Mouse (Mus musculus) kidney, embryonic 16.5 days (tissue): ENCODE data around the gene Grm1. TPM values are rescaled to one million over a fixed set of nuclear protein-coding genes. Genes with fewer than 3 reads are reported as not detected.

ENCODE experiments used
- ATAC-seq: fragments of 200-750 bp; cut with Nextera tagmentation; 2 replicates; pipeline ENCODE4 v1.8.0; 2017; ENCODE audit warnings: moderate TSS enrichment; ENCODE audit not compliant: low FRiP score, low TSS enrichment
- H3K27ac ChIP-seq: fragments of 300-500 bp; sonication (generic); 2 replicates; pipeline ENCODE4 v1.5.1; 2014; ENCODE audit warnings: low read length
- H3K27me3 ChIP-seq: fragments of 300-500 bp; sonication (generic); 2 replicates; pipeline ENCODE4 v1.6.1; 2014; ENCODE audit warnings: low read length, control low read depth, mixed read lengths; ENCODE audit not compliant: insufficient read depth
- H3K36me3 ChIP-seq: fragments of 300-500 bp; sonication (generic); 2 replicates; pipeline ENCODE4 v1.6.1; 2014; ENCODE audit warnings: low read length, control low read depth, mixed read lengths; ENCODE audit not compliant: insufficient read depth
- H3K4me1 ChIP-seq: fragments of 300-500 bp; sonication (generic); 2 replicates; pipeline ENCODE4 v1.6.1; 2014; ENCODE audit warnings: low read length, control low read depth, mixed read lengths; ENCODE audit not compliant: insufficient read depth
- H3K4me2 ChIP-seq: fragments of 300-500 bp; sonication (generic); replicated peaks from 2 replicates; pipeline ENCODE4 v1.6.1; 2014; ENCODE audit warnings: low read depth, low read length
- H3K4me3 ChIP-seq: fragments of 300-500 bp; sonication (generic); 2 replicates; pipeline ENCODE4 v1.5.1; 2014; ENCODE audit warnings: mild to moderate bottlenecking, low read length
- H3K9ac ChIP-seq: fragments of 300-500 bp; sonication (generic); replicated peaks from 2 replicates; pipeline ENCODE4 v1.6.1; 2014; ENCODE audit warnings: low read length
- H3K9me3 ChIP-seq: fragments of 300-500 bp; sonication (generic); 2 replicates; pipeline ENCODE4 v1.6.1; 2016; ENCODE audit warnings: low read length, control low read depth
- WGBS: fragments of 180-500 bp; shearing (Covaris S2); extraction: QIAGEN DNeasy Blood & Tissue Kit; methylation state at CpG from one replicate; pipeline ENCODE4 v1.1.7; 2014; 5-methylcytosine and 5-hydroxymethylcytosine counted together
- polyA plus RNA-seq: library from polyadenylated mRNA; unstranded; fragments of >200 nt; fragmentation: Nextera tagmentation; extraction: Ambion mirVana; gene quantifications from 2 replicates; pipeline ENCODE4 v1.2.1, GENCODE M21; 2015

Gene Grm1
- polyA plus RNA-seq, 1 experiment from 2014 or later = not detected

DNA sequence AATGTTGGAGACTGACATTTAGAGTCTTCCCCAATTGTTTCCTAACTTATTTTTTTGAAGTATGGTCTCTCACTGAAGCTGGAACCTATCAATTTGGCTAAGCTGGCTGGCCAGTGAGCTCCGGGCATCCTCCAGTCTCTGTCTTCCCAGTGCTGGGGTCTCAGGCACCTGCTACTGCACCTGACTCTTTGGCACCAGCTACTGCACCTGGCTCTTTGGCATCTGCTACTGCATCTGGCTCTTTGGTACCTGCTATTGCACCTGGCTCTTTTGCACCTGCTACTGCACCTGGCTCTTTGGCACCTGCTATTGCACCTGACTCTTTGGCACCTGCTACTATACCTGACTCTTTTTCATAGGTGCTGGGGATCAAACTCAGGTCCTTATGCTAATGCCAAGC is 291.7 kb downstream of the Grm1 start:
- H3K9ac ChIP-seq = no peak overlapping the region
- WGBS = 95% methylated on average over 1 of the region's 1 CpGs
- H3K27ac ChIP-seq = no peak overlapping the region
- H3K4me3 ChIP-seq = no peak overlapping the region
- no peaks in the 10 kb centered on the region for H3K4me1 ChIP-seq
- H3K9me3 ChIP-seq = no peaks in the 10 kb centered on the region
- no peak overlapping the region for H3K4me2 ChIP-seq
- H3K27me3 ChIP-seq = no peaks in the 10 kb centered on the region
- ATAC-seq = no peak
- H3K36me3 ChIP-seq = no peaks in the 10 kb centered on the region

DNA sequence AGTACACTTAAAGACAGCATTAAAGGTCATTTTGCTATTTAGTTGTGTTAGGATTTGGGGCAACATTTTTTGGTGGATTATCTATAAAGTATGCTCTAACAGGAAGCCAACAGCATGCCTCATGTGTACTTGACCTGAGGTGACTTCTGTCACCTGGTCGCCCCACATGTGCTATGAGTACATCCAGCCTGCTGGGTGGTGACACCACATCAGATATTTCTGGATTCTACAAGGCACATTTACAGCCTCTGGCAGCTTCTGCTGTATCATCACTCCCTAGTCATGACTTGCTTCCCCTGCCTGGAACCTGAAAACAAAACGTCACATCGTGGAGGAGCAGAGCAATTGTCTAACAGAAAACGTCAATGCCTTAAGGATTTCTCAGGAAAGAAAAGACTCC is 292.2 kb downstream of the Grm1 start:
- Histone ChIP-seq H3K9me3 (no peaks in the 10 kb centered on the region), H3K27me3 (no peaks in the 10 kb centered on the region), H3K4me1 (no peaks in the 10 kb centered on the region), H3K36me3 (no peaks in the 10 kb centered on the region), H3K4me3 (no peak overlapping the region), H3K9ac (no peak overlapping the region), H3K27ac (no peak overlapping the region), H3K4me2 (no peak overlapping the region)
- 72% methylated on average over 4 of the region's 4 CpGs for WGBS
- no peak for ATAC-seq

GRCm38 (mm10) chr10:10787906-10788416 is 294.2 kb downstream of the Grm1 start:
- H3K36me3 ChIP-seq = no peaks in the 10 kb centered on the region
- H3K9me3 ChIP-seq = no peaks in the 10 kb centered on the region
- H3K4me2 ChIP-seq = no peak overlapping the region
- 60% methylated on average over 5 of the region's 6 CpGs for WGBS
- H3K27me3 ChIP-seq = no peaks in the 10 kb centered on the region
- no peak for ATAC-seq
- H3K9ac ChIP-seq = no peak overlapping the region
- no peak overlapping the region for H3K4me3 ChIP-seq
- no peaks in the 10 kb centered on the region for H3K4me1 ChIP-seq
- H3K27ac ChIP-seq = no peak overlapping the region

- ATAC-seq = no peak
- Histone ChIP-seq H3K27ac (no peak overlapping the region), H3K9ac (no peak overlapping the region), H3K4me3 (no peak overlapping the region), H3K4me2 (no peak overlapping the region), H3K27me3 (no peaks in the 10 kb centered on the region), H3K9me3 (no peaks in the 10 kb centered on the region), H3K36me3 (no peaks in the 10 kb centered on the region), H3K4me1 (no peaks in the 10 kb centered on the region)
- WGBS = 60% methylated on average over 3 of the region's 3 CpGs
Observed at GRCm38 (mm10) chr10:10785122-10785521, 297.0 kb downstream of the Grm1 start.

DNA sequence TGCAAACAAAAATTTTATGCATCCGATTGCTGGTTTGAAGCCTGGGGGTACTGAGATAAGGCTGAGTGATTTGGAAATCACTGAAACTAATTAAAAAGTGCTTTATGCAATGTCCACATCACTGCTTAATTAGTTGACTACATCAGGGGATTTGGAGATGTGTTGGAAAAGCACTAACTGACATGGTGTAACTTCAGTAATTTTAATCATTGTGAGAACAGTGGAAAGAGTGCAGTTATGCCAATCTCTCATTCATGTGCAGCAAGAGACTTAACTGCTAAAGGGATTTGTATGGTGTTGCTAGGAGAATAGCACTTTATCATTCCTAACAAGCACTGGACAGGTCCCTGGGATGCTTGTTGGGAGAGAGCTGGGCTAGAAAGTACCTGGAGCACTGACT is 307.3 kb downstream of the Grm1 start:
- Histone ChIP-seq H3K36me3 (no peaks in the 10 kb centered on the region), H3K4me2 (no peak overlapping the region), H3K27ac (no peak overlapping the region), H3K4me1 (no peaks in the 10 kb centered on the region), H3K9ac (no peak overlapping the region), H3K27me3 (no peaks in the 10 kb centered on the region), H3K9me3 (no peaks in the 10 kb centered on the region), H3K4me3 (no peak overlapping the region)
- 81% methylated on average over 1 of the region's 1 CpGs for WGBS
- no peak for ATAC-seq

DNA sequence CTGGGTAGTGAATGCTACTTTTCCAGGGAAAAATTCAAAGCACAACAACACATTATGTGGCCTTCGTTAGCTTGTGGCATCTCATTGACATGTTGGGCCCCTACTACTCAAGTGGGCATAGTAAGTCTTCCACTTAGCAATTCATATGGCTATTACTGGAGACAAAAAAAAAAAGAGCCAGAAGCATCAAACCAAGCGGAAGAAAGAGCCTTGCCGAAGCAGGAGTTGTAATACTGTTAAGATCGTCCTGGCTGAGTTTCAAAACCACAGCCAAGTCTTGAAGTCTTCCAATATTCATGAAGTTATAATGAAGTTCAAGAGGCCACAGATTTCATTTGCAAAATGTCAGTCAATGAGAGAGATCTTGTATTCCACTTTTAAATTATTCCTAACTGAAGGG is 319.1 kb downstream of the Grm1 start:
- 85% methylated on average over 4 of the region's 4 CpGs for WGBS
- Histone ChIP-seq H3K27me3 (no peaks in the 10 kb centered on the region), H3K36me3 (no peaks in the 10 kb centered on the region), H3K9me3 (no peaks in the 10 kb centered on the region), H3K4me2 (no peak overlapping the region), H3K27ac (no peak overlapping the region), H3K9ac (no peak overlapping the region), H3K4me3 (no peak overlapping the region), H3K4me1 (no peaks in the 10 kb centered on the region)
- ATAC-seq = no peak

DNA sequence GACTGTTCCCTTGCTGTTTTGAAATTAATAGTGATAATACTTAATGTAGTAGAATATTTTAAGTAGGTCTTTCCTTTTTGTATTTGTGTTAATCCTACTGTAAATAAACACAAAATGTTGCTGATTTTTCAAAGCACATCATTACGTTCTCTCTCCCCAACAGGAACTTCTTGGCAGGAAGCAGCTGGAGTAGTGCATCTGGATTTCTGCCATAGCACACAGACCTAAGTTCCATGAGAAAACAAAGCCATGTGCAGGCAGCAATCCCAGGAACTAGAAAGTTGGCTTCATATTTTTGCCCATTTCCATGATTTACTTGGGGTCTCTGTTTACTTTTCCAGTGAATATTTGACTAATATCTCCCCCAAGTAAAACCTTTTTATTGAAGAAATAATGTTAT is 320.9 kb downstream of the Grm1 start:
- no peaks in the 10 kb centered on the region for H3K4me1 ChIP-seq
- H3K36me3 ChIP-seq = no peaks in the 10 kb centered on the region
- H3K4me3 ChIP-seq = no peak overlapping the region
- H3K27ac ChIP-seq = no peak overlapping the region
- no peaks in the 10 kb centered on the region for H3K27me3 ChIP-seq
- no peaks in the 10 kb centered on the region for H3K9me3 ChIP-seq
- no peak overlapping the region for H3K4me2 ChIP-seq
- WGBS = 54% methylated on average over 1 of the region's 1 CpGs
- ATAC-seq = peak; percentile 54; the same call in 1 of the 2 replicates
- H3K9ac ChIP-seq = no peak overlapping the region

DNA sequence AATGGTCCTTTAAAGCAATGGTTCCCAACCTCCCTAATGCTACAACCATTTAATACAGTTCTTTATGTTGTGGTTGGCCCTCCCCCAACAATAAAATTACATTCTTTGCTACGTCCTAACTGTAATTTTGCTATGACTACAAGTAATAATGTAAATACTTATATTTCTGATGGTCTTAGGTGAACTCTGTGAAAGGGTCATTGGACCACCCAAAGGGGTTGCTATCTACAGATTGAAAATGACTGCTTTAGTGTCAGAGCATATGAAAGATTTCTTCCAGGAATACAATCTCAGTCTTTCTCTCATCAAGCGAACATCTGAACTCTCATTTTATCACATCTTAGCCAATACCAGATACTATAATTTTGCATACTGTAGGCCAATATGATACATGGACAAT is 321.4 kb downstream of the Grm1 start:
- ATAC-seq = peak; percentile 49; the same call in 1 of the 2 replicates

DNA sequence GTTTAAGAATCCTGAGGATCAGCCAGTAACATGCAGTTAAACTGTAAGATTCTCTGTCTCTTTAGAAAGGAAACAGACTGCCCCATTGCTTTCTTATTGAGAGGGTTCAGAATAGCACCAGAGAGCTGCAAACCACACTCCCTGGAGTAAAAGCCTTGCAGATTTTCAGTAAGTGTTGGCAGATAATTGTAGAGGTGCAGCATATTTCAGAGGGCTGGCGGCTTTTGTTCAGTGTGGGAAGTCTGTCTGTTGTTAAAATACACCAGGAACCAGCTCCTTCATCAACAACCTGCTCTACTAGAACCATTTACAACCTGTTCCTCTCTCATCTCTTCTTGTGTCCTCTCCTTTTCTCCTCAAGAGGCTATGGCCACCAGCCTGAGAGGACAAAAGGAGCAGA is 331.1 kb downstream of the Grm1 start:
- no peak overlapping the region for H3K4me2 ChIP-seq
- H3K9me3 ChIP-seq = no peaks in the 10 kb centered on the region
- H3K4me3 ChIP-seq = no peak overlapping the region
- no peaks in the 10 kb centered on the region for H3K4me1 ChIP-seq
- H3K27ac ChIP-seq = no peak overlapping the region
- no peak overlapping the region for H3K9ac ChIP-seq
- WGBS = 88% methylated on average over 1 of the region's 1 CpGs
- no peaks in the 10 kb centered on the region for H3K36me3 ChIP-seq
- H3K27me3 ChIP-seq = no peaks in the 10 kb centered on the region
- ATAC-seq = no peak

More for the DNA sequence above, 321.4 kb downstream of the Grm1 start:
- H3K9ac ChIP-seq = no peak overlapping the region
- H3K4me3 ChIP-seq = no peak overlapping the region
- no peaks in the 10 kb centered on the region for H3K4me1 ChIP-seq
- H3K36me3 ChIP-seq = no peaks in the 10 kb centered on the region
- no peaks in the 10 kb centered on the region for H3K9me3 ChIP-seq
- no peaks in the 10 kb centered on the region for H3K27me3 ChIP-seq
- WGBS = 67% methylated on average over 2 of the region's 2 CpGs
- H3K27ac ChIP-seq = no peak overlapping the region
- H3K4me2 ChIP-seq = no peak overlapping the region

- ATAC-seq = no peak
- Histone ChIP-seq H3K9me3 (no peaks in the 10 kb centered on the region), H3K27me3 (no peaks in the 10 kb centered on the region), H3K4me2 (no peak overlapping the region), H3K4me3 (no peak overlapping the region), H3K4me1 (no peaks in the 10 kb centered on the region), H3K9ac (no peak overlapping the region), H3K36me3 (no peaks in the 10 kb centered on the region), H3K27ac (no peak overlapping the region)
- WGBS = 74% methylated on average over 1 of the region's 1 CpGs
Observed at GRCm38 (mm10) chr10:10744097-10744496, 338.1 kb downstream of the Grm1 start.
